Mouse (Mus musculus) lung, postnatal 0 days (tissue): Measurements from ENCODE around the gene Col20a1. TPM values are rescaled to one million over a fixed set of nuclear protein-coding genes. Genes with fewer than 3 reads are reported as not detected.

Source experiments
- ATAC-seq: fragments of 200-750 bp; cut with Nextera tagmentation; 2 replicates; pipeline ENCODE4 v1.8.0; 2017; ENCODE audit warnings: moderate library complexity
- DNase-seq: peaks from one replicate; pipeline ENCODE4 v3.0.0-alpha.2; 2016; ENCODE audit warnings: low spot score
- H3K27ac ChIP-seq: fragments of 300-500 bp; sonication (generic); 2 replicates; pipeline ENCODE4 v1.5.1; 2014; ENCODE audit warnings: antibody characterized with exemption, mild to moderate bottlenecking, low read length, mixed read lengths
- H3K27me3 ChIP-seq: fragments of 300-500 bp; sonication (generic); replicated peaks from 2 replicates; pipeline ENCODE4 v1.6.1; 2014; ENCODE audit warnings: low read length, mixed read lengths; ENCODE audit not compliant: insufficient read depth
- H3K36me3 ChIP-seq: fragments of 300-500 bp; sonication (generic); 2 replicates; pipeline ENCODE4 v1.6.1; 2014; ENCODE audit warnings: low read length, mixed read lengths; ENCODE audit not compliant: insufficient read depth
- H3K4me1 ChIP-seq: fragments of 300-500 bp; sonication (generic); 2 replicates; pipeline ENCODE4 v1.6.1; 2014; ENCODE audit warnings: antibody characterized with exemption, low read depth, low read length, mixed read lengths; ENCODE audit not compliant: insufficient read depth
- H3K4me2 ChIP-seq: fragments of 300-500 bp; sonication (generic); replicated peaks from 2 replicates; pipeline ENCODE4 v1.6.1; 2014; ENCODE audit warnings: low read depth, mild to moderate bottlenecking, low read length, moderate library complexity, mixed read lengths
- H3K4me3 ChIP-seq: fragments of 300-500 bp; sonication (generic); 2 replicates; pipeline ENCODE4 v1.5.1; 2014; ENCODE audit warnings: low read depth, low read length
- H3K9ac ChIP-seq: fragments of 300-500 bp; sonication (generic); replicated peaks from 2 replicates; pipeline ENCODE4 v1.6.1; 2014; ENCODE audit warnings: low read depth, mild to moderate bottlenecking
- H3K9me3 ChIP-seq: fragments of 300-500 bp; sonication (generic); 2 replicates; pipeline ENCODE4 v1.6.1; 2016; ENCODE audit warnings: low read length, mixed read lengths
- CTCF ChIP-seq: IDR thresholded peaks from 2 replicates; pipeline ENCODE4 v1.5.1; 2016; ENCODE audit warnings: antibody characterized with exemption, mild to moderate bottlenecking
- EP300 ChIP-seq: IDR thresholded peaks from 2 replicates; pipeline ENCODE4 v1.6.1; 2016; ENCODE audit warnings: antibody characterized with exemption, mild to moderate bottlenecking, control low read depth
- WGBS: fragments of 180-500 bp; shearing (Covaris S2); extraction: QIAGEN DNeasy Blood & Tissue Kit; methylation state at CpG from one replicate; pipeline ENCODE4 v1.1.7; 2014; 5-methylcytosine and 5-hydroxymethylcytosine counted together
- polyA plus RNA-seq: library from polyadenylated mRNA; unstranded; fragments of >200 nt; fragmentation: Nextera tagmentation; extraction: Ambion mirVana; gene quantifications from 2 replicates; pipeline ENCODE4 v1.2.1, GENCODE M21; 2015

The Col20a1 gene
- polyA plus RNA-seq, 1 experiment from 2014 or later: 0.20 TPM

DNA sequence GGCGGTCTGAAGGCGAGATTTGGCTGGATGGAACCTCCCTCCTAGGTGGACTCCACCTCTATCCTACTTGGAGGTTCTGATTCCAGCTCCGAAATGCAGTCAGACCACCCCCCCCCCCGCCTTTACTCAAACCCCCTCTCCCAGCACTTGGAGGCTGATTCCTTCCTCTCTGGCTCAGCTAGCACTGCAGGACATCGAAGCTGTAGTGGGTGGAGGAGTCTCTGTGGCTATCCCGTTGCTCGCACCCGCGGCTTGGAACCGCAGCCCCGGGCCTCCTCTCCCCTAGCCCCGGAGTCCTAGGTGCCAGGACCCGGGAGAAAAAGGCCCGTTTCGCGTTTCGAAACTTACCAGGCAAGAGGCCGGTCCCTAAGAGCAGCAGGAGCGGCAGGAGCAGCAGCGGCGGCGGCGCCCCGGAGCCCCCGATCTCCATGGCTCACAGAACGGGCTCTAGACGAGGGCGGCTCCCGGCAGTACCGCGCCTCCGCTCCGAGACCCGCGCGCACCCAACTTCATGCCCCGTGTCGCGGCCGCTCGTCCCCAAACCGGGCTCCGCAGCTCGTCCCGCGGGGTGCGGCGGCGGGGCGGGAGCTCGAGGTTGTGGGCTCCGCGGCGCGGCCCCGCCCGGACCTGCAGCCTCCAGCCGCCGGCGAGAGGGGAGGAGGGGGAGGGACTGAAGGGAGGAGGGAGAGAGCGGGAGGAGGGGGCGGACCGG, 52.5 kb downstream of the Col20a1 start:
- Histone ChIP-seq H3K27ac (no peak overlapping the region), H3K4me1 (no peaks in the 10 kb centered on the region), H3K4me2 (peak overlapping the region; percentile 75), H3K9ac (no peak overlapping the region), H3K9me3 (no peaks in the 10 kb centered on the region), H3K36me3 (no peaks in the 10 kb centered on the region), H3K27me3 (peaks cover 18% of the 10 kb centered on the region), H3K4me3 (peak overlapping the region; percentile 36)
- 2% methylated on average over 36 of the region's 63 CpGs for WGBS
- no peak for TF ChIP-seq EP300
- no peak for DNase-seq
- no peak for ATAC-seq

DNA sequence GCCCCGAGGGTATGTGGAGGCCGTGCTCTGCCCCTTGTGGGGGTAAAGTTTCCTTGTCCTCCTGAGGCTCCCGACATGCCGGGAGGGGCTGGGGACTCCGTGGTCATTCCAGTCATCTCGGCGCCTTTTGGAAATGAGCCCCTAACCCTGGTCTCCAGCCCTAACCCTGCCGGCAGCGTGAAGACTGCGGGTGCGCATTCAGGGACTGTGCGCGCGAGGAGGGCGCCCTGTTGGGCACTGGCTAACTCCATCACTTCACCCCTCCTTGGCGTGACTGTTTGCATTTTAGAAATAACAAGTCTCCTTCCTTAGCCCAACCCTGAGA, 53.0 kb downstream of the Col20a1 start:
- peaks cover 18% of the 10 kb centered on the region for H3K27me3 ChIP-seq
- under 1% methylated on average over 16 of the region's 16 CpGs for WGBS
- H3K4me3 ChIP-seq: peak overlapping the region; percentile 36
- H3K9ac ChIP-seq: no peak overlapping the region
- TF ChIP-seq CTCF (no peak), EP300 (no peak)
- no peaks in the 10 kb centered on the region for H3K9me3 ChIP-seq
- peak overlapping the region; percentile 75 for H3K4me2 ChIP-seq
- H3K27ac ChIP-seq: no peak overlapping the region
- no peaks in the 10 kb centered on the region for H3K4me1 ChIP-seq
- ATAC-seq: no peak
- no peak for DNase-seq
- no peaks in the 10 kb centered on the region for H3K36me3 ChIP-seq

DNA sequence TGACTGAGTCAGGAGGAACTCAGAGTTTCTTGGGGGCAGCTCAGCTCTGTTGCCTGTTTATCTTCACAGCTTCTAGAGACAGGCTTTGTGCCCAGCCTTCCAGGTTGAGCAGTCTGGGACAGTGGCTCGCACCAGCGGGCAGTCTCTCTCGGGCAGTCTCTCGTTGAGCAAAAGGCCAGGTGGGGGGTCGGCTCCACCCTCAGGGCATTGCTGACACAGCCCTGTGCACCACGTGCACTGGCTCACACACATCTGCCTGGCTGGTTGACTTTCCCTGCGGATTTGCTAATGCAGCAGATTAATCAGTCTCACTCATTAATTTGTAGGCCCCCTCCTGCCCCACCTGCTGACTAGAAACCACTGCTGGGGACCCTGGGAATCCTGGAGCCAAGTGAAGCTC, 55.6 kb downstream of the Col20a1 start:
- peaks cover 18% of the 10 kb centered on the region for H3K27me3 ChIP-seq
- H3K4me2 ChIP-seq: no peak overlapping the region
- no peak overlapping the region for H3K27ac ChIP-seq
- no peaks in the 10 kb centered on the region for H3K36me3 ChIP-seq
- no peak overlapping the region for H3K9ac ChIP-seq
- no peak overlapping the region for H3K4me3 ChIP-seq
- TF ChIP-seq CTCF (no peak), EP300 (no peak)
- 13% methylated on average over 7 of the region's 7 CpGs for WGBS
- ATAC-seq: no peak
- no peak for DNase-seq
- no peaks in the 10 kb centered on the region for H3K4me1 ChIP-seq
- no peaks in the 10 kb centered on the region for H3K9me3 ChIP-seq

DNA sequence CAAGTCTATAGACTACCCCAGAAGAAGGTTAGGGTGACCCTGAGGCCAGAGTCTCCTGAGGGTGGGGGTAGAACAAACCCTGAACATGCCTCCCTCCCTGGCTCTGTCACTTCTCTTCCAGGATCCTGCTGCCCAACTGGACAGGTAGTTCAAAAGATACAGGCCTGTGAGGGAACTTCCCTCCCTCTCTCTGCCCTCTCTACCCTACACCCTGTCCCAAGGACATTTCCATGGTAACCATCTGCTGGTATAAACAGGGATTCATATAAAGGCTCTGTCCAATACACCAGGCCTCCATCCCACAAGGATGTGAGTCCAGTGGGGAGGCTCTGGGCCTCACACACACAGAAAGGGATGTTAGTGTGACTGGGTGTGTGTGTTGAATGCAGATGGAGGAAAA, 56.0 kb downstream of the Col20a1 start:
- Histone ChIP-seq H3K27me3 (peaks cover 18% of the 10 kb centered on the region), H3K4me1 (no peaks in the 10 kb centered on the region), H3K4me3 (no peak overlapping the region), H3K27ac (no peak overlapping the region), H3K36me3 (no peaks in the 10 kb centered on the region), H3K4me2 (no peak overlapping the region), H3K9me3 (no peaks in the 10 kb centered on the region), H3K9ac (no peak overlapping the region)
- no peak for ATAC-seq
- TF ChIP-seq EP300 (no peak), CTCF (no peak)
- no peak for DNase-seq

DNA sequence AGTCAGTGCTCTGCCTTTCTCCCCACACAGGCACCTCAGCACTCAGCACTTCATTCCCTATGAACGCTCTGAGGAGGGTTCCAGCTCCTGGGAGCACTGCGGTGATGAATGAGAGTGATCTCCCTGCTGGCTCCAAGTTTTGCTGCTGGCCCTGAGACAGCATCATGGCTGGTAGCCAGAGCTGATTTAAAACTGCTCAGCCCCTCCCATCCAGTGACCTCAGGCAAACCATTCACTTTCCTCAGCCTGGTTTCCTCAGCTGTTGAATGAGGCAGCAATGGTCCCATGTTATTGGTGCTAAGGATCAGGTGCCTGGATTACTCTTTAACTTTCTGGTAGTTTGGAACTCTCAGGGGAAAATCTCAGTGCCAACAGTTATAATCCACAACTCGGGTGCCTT, 57.1 kb downstream of the Col20a1 start, which contains the start of gene Chrna4:
Gene Chrna4, minus strand, starts transcription at position 110 of the 400 bp plus-strand sequence.
- WGBS: 37% methylated on average over 3 of the region's 3 CpGs
- H3K4me1 ChIP-seq: no peaks in the 10 kb centered on the region
- peaks cover 12% of the 10 kb centered on the region for H3K27me3 ChIP-seq
- H3K36me3 ChIP-seq: no peaks in the 10 kb centered on the region
- no peak within 1 kb of the TSS for H3K4me3 ChIP-seq
- no peak for TF ChIP-seq CTCF
- no peak for TF ChIP-seq EP300
- H3K9ac ChIP-seq: no peak within 1 kb of the TSS
- no peak for DNase-seq
- no peaks in the 10 kb centered on the region for H3K9me3 ChIP-seq
- no peak within 1 kb of the TSS for H3K4me2 ChIP-seq
- ATAC-seq: no peak
- no peak within 1 kb of the TSS for H3K27ac ChIP-seq

DNA sequence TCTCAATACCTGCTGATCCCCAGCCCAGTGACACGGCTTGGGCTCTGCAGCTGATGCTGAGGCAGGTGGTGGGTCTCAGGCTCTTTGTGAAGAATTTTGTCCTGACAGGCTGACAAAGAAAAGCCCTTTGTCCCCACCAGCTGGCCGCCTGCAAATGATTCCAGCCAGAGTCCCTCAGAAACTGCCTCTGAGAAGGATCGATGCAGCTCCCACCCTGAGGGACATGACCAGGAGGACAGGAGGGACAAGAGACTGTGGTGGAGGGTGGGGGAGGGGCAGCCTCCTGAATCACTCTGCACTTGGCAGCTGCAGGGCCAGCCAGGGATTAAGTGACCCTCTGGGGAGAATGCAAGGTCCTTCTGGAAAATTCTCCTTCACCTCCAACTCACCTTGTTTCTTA, 57.7 kb downstream of the Col20a1 start:
- TF ChIP-seq EP300: no peak
- TF ChIP-seq CTCF: no peak
- DNase-seq: no peak
- H3K27me3 ChIP-seq: peaks cover 8% of the 10 kb centered on the region

More for the DNA sequence above, 57.7 kb downstream of the Col20a1 start:
- Histone ChIP-seq H3K4me3 (no peak overlapping the region), H3K4me2 (no peak overlapping the region), H3K9ac (no peak overlapping the region), H3K36me3 (no peaks in the 10 kb centered on the region), H3K27ac (no peak overlapping the region), H3K4me1 (no peaks in the 10 kb centered on the region), H3K9me3 (no peaks in the 10 kb centered on the region)
- WGBS: 13% methylated on average over 3 of the region's 3 CpGs
- ATAC-seq: no peak
